Mouse (Mus musculus): ENCODE results near the gene Mei4. TPM values are rescaled to one million over a fixed set of nuclear protein-coding genes. Genes with fewer than 3 reads are reported as not detected.

The Mei4 gene
- polyA plus RNA-seq, 1 experiment from 2014 or later: 0.88 TPM

DNA sequence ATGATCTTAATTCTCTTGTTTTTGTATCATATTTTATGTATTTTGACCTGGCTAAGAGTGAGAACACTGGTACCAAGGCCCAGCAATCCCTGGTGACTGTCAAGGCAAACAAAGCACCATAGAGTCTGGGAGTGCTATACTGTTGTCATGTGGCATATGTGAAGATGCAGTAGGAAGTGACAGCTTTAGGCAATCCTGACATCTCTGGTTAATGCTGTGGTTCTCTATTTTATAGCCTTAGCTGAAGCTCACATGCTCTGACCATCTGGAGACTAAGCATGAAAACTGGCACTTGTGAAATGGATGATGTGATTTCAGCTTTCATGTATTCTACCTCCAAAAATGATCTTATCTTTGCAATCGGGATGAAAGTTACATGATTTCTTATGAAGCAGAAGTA is 103.3 kb downstream of the Mei4 start:
- no peak for DNase-seq (ENCODE audit: low spot score)
- Histone ChIP-seq H3K9me3 (no peaks in the 10 kb centered on the region), H3K36me3 (replicated peaks) (no peaks in the 10 kb centered on the region), H3K27ac (replicated peaks) (no peak overlapping the region), H3K4me3 (no peak overlapping the region), H3K4me1 (no peaks in the 10 kb centered on the region), H3K27me3 (replicated peaks; ENCODE audit: low read depth, poor library complexity, severe bottlenecking) (no peaks in the 10 kb centered on the region)
- 89% methylated on average over 1 of the region's 1 CpGs for WGBS

DNA sequence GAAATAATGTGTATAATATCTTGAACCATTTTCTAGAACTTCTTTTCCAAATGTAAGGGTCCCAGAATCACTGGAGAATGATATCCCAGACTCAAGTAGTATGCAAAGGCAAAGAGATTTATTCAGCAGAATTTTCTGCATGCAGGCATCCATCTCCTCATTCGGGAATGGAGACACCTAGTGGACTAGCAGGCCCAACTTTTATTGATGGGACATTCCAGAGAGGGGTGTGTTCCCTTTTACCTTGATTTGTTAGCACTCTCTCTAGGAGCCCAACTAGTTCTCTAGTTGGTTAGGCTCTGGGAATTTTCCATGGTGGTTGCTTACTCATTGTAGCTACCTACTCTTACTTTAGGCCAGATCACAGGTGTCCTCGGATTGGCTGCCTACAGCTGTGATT is 105.5 kb downstream of the Mei4 start:
- Histone ChIP-seq H3K27ac (replicated peaks) (no peak overlapping the region), H3K27me3 (replicated peaks; ENCODE audit: low read depth, poor library complexity, severe bottlenecking) (no peaks in the 10 kb centered on the region), H3K36me3 (replicated peaks) (no peaks in the 10 kb centered on the region), H3K9me3 (no peaks in the 10 kb centered on the region), H3K4me3 (no peak overlapping the region), H3K4me1 (no peaks in the 10 kb centered on the region)
- 48% methylated on average over 2 of the region's 2 CpGs for WGBS
- no peak for DNase-seq (ENCODE audit: low spot score)

DNA sequence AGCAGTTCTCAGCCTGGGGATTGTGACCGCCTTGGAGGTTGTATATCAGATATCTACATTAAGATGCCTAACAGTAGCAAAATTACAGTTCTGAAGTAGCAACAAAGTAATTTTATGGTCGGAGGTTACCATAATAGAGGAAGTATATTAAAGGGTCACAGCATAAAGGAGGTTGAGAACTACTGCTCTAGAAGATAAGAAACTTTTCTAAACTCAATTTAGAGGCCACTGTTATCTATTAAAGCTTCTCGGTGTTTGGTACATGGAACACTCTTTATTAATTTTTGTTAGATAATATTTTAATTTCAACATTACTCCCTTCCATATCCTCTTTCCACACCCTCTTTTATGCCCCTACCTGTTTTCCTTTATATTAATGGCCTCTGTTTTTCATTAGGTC is 119.0 kb downstream of the Mei4 start:
- Histone ChIP-seq H3K27ac (replicated peaks) (no peak overlapping the region), H3K36me3 (replicated peaks) (no peaks in the 10 kb centered on the region), H3K9me3 (no peaks in the 10 kb centered on the region), H3K4me1 (no peaks in the 10 kb centered on the region), H3K27me3 (replicated peaks; ENCODE audit: low read depth, poor library complexity, severe bottlenecking) (no peaks in the 10 kb centered on the region), H3K4me3 (no peak overlapping the region)
- no peak for DNase-seq (ENCODE audit: low spot score)
- WGBS: 89% methylated on average over 3 of the region's 3 CpGs

GRCm38 (mm10) chr9:82012991-82013390 is 149.5 kb downstream of the Mei4 start:
- Histone ChIP-seq H3K36me3 (replicated peaks) (no peaks in the 10 kb centered on the region), H3K9me3 (no peaks in the 10 kb centered on the region), H3K27me3 (replicated peaks; ENCODE audit: low read depth, poor library complexity, severe bottlenecking) (no peaks in the 10 kb centered on the region), H3K27ac (replicated peaks) (no peak overlapping the region), H3K4me1 (peaks cover 3% of the 10 kb centered on the region; the same call in 1 of the 2 replicates), H3K4me3 (no peak overlapping the region)
- DNase-seq (ENCODE audit: low spot score): no peak
- 79% methylated on average over 3 of the region's 3 CpGs for WGBS

DNA sequence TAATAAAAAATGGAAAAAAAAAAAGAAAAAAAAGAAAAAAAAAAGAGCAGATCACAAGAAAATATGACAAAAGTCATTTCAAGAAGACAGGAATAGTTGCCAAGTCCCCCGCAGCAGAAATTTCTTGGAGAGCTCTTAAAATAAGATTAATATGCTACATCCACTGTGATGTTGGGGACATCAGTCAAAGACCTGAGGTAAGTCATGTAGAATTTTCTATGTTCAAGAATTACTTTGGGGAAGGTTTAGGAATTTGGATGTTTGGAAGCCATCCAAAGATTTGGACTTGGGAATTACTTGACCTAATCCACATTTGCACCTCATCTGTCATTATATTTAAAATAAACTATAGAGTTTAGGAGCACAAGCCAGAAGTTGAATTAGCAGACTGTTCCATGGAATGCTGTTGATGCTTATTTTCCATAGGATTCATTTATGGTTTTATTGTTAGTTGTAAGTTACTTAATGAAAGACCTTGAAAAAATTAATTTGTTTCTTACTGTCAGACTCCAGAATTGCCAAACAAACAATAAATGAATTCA is 179.1 kb downstream of the Mei4 start:
- no peak overlapping the region for H3K4me3 ChIP-seq
- no peaks in the 10 kb centered on the region for H3K36me3 ChIP-seq (replicated peaks)
- H3K27ac ChIP-seq (replicated peaks): no peak overlapping the region
- no peaks in the 10 kb centered on the region for H3K27me3 ChIP-seq (replicated peaks; ENCODE audit: low read depth, poor library complexity, severe bottlenecking)
- no peak for DNase-seq (ENCODE audit: low spot score)
- no peaks in the 10 kb centered on the region for H3K9me3 ChIP-seq
- H3K4me1 ChIP-seq: no peaks in the 10 kb centered on the region
- WGBS: 95% methylated on average over 1 of the region's 1 CpGs

GRCm38 (mm10) chr9:82044517-82044916 is 181.0 kb downstream of the Mei4 start:
- WGBS: 89% methylated on average over 2 of the region's 2 CpGs
- Histone ChIP-seq H3K4me1 (no peaks in the 10 kb centered on the region), H3K9me3 (no peaks in the 10 kb centered on the region), H3K36me3 (replicated peaks) (no peaks in the 10 kb centered on the region), H3K4me3 (no peak overlapping the region), H3K27ac (replicated peaks) (no peak overlapping the region), H3K27me3 (replicated peaks; ENCODE audit: low read depth, poor library complexity, severe bottlenecking) (no peaks in the 10 kb centered on the region)
- DNase-seq (ENCODE audit: low spot score): no peak

DNA sequence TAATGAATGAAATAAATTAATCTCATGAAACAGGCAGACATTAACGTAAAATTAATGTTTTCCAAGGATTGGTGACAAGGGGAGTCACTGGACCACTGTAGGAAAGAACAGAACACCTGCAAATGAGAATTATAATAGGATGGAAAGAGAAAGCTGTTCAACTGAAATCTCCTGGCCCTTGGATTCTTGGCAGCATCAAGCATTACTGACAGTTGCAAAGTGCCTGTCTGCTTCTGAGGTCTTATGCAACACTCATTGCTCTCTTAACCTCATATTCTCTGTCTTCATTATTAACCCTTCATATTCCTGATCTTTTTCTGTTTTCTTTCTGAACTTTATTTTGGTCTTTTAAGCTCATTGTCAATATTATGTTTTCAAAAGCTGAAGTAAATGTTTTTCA is 210.4 kb downstream of the Mei4 start:
- H3K36me3 ChIP-seq (replicated peaks): no peaks in the 10 kb centered on the region
- no peaks in the 10 kb centered on the region for H3K27me3 ChIP-seq (replicated peaks; ENCODE audit: low read depth, poor library complexity, severe bottlenecking)
- no peak overlapping the region for H3K4me3 ChIP-seq
- no peak overlapping the region for H3K27ac ChIP-seq (replicated peaks)
- no peaks in the 10 kb centered on the region for H3K9me3 ChIP-seq
- no peaks in the 10 kb centered on the region for H3K4me1 ChIP-seq
- no peak for DNase-seq (ENCODE audit: low spot score)
- WGBS: 68% methylated on average over 1 of the region's 1 CpGs

- Histone ChIP-seq H3K27me3 (replicated peaks; ENCODE audit: low read depth, poor library complexity, severe bottlenecking) (no peaks in the 10 kb centered on the region), H3K4me1 (no peaks in the 10 kb centered on the region), H3K9me3 (no peaks in the 10 kb centered on the region), H3K27ac (replicated peaks) (no peak overlapping the region), H3K36me3 (replicated peaks) (no peaks in the 10 kb centered on the region), H3K4me3 (no peak overlapping the region)
- no peak for DNase-seq (ENCODE audit: low spot score)
- WGBS: 88% methylated on average over 2 of the region's 2 CpGs
Measured at GRCm38 (mm10) chr9:82075270-82075669, 211.8 kb downstream of the Mei4 start.

DNA sequence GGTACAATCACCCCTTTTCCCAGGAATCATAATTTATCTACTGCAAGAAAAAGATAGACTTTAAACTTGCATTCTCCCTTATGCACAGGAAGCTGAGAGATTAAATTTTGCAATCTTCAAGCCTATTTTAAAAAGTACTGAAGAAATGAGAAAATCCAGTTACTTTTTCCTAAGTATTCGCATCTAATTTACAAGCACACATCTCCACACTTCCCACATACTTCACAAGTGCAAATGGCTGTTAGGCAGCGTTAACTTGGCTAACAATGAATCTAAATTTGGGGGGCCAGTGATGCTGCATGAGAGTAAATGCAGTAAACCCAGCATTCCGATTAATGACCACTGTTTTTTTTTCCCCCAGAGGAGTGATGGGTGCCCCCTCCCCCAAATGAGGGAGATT is 232.9 kb downstream of the Mei4 start:
- Histone ChIP-seq H3K27me3 (replicated peaks; ENCODE audit: low read depth, poor library complexity, severe bottlenecking) (no peaks in the 10 kb centered on the region), H3K4me3 (no peak overlapping the region), H3K4me1 (no peaks in the 10 kb centered on the region), H3K27ac (replicated peaks) (no peak overlapping the region), H3K36me3 (replicated peaks) (no peaks in the 10 kb centered on the region), H3K9me3 (no peaks in the 10 kb centered on the region)
- DNase-seq (ENCODE audit: low spot score): no peak
- 76% methylated on average over 3 of the region's 3 CpGs for WGBS

DNA sequence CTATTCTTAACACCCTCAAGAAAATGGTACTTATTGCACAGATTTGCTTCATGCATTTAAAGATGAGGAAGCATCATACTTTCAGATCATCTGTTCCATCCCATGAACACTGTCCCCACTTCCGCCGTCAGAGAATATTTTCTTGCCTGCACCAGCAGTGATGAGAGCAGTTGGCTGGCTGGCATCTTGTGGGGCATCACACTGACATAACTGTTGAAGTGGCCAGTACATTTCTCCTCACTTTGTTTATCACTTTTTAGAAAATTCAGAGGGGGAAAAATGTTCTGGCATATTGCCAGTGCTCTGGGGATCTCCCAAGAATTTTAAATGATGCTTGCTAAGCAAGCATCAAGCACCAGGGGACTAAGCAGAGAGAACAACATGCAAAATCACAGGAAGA is 251.4 kb downstream of the Mei4 start:
- Histone ChIP-seq H3K27ac (replicated peaks) (no peak overlapping the region), H3K4me3 (no peak overlapping the region), H3K4me1 (no peaks in the 10 kb centered on the region), H3K27me3 (replicated peaks; ENCODE audit: low read depth, poor library complexity, severe bottlenecking) (no peaks in the 10 kb centered on the region), H3K36me3 (replicated peaks) (no peaks in the 10 kb centered on the region), H3K9me3 (no peaks in the 10 kb centered on the region)
- no peak for DNase-seq (ENCODE audit: low spot score)
- WGBS: 91% methylated on average over 2 of the region's 2 CpGs

DNA sequence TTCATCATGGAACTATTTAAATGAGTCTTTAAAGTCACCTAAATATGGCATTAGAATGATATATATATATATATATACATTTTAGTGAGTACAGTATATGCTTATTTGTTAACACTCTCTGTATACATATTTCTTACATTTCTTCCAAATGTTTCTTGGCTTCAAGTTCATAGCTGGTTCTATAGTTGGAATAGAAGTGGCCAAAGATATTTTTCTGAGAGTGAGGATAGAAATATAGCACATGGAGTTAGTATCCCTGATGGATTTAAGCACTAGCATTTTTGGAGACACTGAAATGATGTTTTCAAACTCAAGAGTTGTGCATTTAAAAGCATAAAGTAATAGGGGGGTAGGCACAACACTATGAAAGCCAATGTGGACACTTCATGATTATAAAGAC is 272.6 kb downstream of the Mei4 start:
- Histone ChIP-seq H3K9me3 (no peaks in the 10 kb centered on the region), H3K4me3 (no peak overlapping the region), H3K27me3 (replicated peaks; ENCODE audit: low read depth, poor library complexity, severe bottlenecking) (no peaks in the 10 kb centered on the region), H3K36me3 (replicated peaks) (no peaks in the 10 kb centered on the region), H3K27ac (replicated peaks) (no peak overlapping the region), H3K4me1 (no peaks in the 10 kb centered on the region)
- DNase-seq (ENCODE audit: low spot score): no peak

DNA sequence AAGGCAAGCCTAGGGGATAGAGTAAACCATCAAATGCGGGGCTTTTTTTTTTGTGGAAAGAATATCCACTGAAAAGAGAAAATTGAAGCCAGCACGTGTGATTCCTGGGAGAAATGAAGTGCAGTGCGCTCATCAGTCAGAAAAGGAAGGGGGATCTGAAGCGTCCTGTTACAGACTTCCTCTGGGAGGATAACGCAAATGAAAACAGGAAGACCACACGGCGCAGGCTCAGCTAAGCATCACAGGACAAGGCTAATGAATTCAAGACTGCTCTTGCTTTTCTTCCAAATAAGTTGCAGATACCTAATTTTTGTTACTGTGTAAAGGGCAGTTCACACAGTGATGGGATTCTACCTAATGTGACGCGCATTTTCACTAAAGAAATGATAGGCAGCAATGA is 296.7 kb downstream of the Mei4 start:
- Histone ChIP-seq H3K9me3 (no peaks in the 10 kb centered on the region), H3K27ac (replicated peaks) (no peak overlapping the region; the same call in 1 of the 2 replicates), H3K4me1 (no peaks in the 10 kb centered on the region), H3K36me3 (replicated peaks) (no peaks in the 10 kb centered on the region), H3K27me3 (replicated peaks; ENCODE audit: low read depth, poor library complexity, severe bottlenecking) (no peaks in the 10 kb centered on the region), H3K4me3 (no peak overlapping the region)
- WGBS: 33% methylated on average over 9 of the region's 9 CpGs
- DNase-seq (ENCODE audit: low spot score): peak; percentile 49

- no peaks in the 10 kb centered on the region for H3K27me3 ChIP-seq (replicated peaks; ENCODE audit: low read depth, poor library complexity, severe bottlenecking)
- 84% methylated on average over 4 of the region's 4 CpGs for WGBS
- no peak overlapping the region for H3K4me3 ChIP-seq
- no peak overlapping the region for H3K27ac ChIP-seq (replicated peaks)
- no peak for DNase-seq (ENCODE audit: low spot score)
- no peaks in the 10 kb centered on the region for H3K9me3 ChIP-seq
- H3K36me3 ChIP-seq (replicated peaks): no peaks in the 10 kb centered on the region
- no peaks in the 10 kb centered on the region for H3K4me1 ChIP-seq
Measured at GRCm38 (mm10) chr9:82162415-82162814, 298.9 kb downstream of the Mei4 start.

DNA sequence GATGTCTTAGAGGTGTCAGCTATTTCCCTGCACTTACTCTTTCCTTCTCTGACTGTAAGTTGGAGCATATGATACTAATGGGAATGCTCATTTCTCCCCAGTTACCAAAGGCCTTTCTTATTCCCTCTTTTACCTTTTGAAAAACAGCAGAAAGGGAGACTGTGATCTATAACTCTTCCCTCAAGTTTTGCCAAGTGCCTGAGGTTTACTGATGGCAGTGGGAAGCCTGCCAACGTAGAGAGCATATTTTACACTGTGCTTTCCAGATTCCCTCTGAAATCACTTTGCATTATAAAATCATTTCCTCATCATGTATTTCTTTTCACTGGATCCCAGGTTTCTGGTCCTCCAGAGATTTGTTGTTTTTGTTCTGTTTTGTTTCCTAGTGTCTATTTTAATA is 354.5 kb downstream of the Mei4 start:
- H3K9me3 ChIP-seq: no peaks in the 10 kb centered on the region
- H3K27ac ChIP-seq (replicated peaks): no peak overlapping the region
- no peaks in the 10 kb centered on the region for H3K4me1 ChIP-seq
- DNase-seq (ENCODE audit: low spot score): no peak
- no peaks in the 10 kb centered on the region for H3K36me3 ChIP-seq (replicated peaks)
- 87% methylated on average over 1 of the region's 1 CpGs for WGBS
- H3K4me3 ChIP-seq: no peak overlapping the region
- no peaks in the 10 kb centered on the region for H3K27me3 ChIP-seq (replicated peaks; ENCODE audit: low read depth, poor library complexity, severe bottlenecking)
